Mouse (Mus musculus) right cerebral cortex, postnatal 14 days (tissue): Measurements from ENCODE around the gene Vmn2r35.
"Not testable (repeated sequence)": the region's sequence is repeated elsewhere in the genome, so short reads cannot be mapped to it uniquely, and the experiment has no call there.

Experiments
- DNase-seq: peaks from one replicate; pipeline ENCODE4 v3.0.0; 2022

Vmn2r35 gene

DNA sequence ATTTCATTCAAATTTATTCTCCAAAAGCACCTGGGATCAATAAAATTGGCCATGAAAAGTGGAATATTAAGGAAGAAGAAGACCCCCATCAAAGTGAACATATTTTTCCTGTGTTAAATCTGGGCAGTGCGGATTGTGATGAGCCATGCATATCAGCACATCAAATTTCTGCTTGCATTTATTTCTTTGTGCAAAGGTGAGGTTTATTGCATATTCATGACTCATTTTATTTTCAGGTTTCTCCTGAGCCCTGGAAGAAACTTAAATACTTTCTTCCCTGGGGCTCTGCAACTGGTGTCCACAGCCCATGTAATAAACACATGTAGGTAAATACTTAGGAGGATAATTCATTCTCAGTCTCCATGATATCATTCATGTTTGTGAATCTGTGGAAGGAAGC lies at the start of gene Vmn2r35:
Vmn2r35 (minus strand) TSS at position 101 of the 400 bp plus-strand sequence.
- DNase-seq: not testable (repeated sequence)

DNA sequence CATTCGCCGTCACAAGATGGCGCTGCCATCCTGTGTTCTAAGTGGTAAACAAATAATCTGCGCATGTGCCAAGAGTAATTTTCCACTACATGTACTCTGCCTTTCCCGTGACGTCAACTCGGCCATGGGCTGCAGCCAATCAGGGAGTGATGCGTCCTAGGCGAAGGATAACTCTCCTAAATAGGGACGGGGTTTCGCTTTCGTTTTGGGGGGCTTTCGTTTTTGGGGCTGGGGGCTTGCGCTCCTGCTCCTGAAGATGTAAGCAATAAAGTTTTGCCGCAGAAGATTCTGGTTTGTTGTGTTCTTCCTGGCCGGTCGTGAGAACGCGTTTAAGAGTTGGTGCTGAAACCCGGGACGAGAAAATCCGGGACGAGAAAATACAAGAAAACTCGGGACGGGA lies 25.5 kb downstream of the Vmn2r35 start:
- not testable (repeated sequence) for DNase-seq
